Comparison of ENCODE assay signal across 14 mouse cellular contexts in the genomic region with DNA sequence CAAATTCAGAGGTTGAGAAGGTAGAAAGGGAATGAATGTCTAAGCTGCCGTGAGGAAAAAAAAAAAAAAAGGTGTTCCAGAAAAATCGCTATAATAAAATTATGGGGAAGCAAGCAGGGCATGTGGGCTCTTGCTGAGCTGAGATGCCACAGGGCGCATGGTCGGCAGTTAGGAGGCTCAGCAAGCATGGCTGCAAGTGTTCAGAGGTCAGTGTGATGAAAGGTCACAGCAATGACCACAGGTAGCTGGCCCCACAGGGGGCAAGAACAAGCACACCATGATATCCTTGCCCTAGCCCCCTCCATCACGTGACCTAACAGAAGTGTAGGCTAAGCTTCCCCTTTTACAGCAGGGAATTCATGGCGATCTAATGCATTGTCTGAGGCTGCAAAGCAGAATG.
"Had no signal": no experiment of that assay in that cellular context is flagged by ENCODE, and none has a peak within 500 bp of the region (broad histone marks: within the 10 kb centered on the region; RNA-seq: fewer than 3 reads in every experiment).

No protein-coding gene starts in this region.

- H3K27me3 ChIP-seq: intestine, embryonic 15.5 days; limb, embryonic 15.5 days; liver, embryonic 12.5 days; neural tube, embryonic 15.5 days had no signal

- H3K9ac ChIP-seq: intestine, embryonic 15.5 days; limb, embryonic 15.5 days; liver, embryonic 12.5 days; lung, embryonic 14.5 days; neural tube, embryonic 15.5 days had no signal

- H3K4me1 ChIP-seq: intestine, embryonic 15.5 days; limb, embryonic 15.5 days; liver, embryonic 12.5 days; midbrain, embryonic 10.5 days; neural tube, embryonic 15.5 days had no signal

- H3K4me2 ChIP-seq: intestine, embryonic 15.5 days; limb, embryonic 15.5 days; liver, embryonic 12.5 days; lung, embryonic 14.5 days; neural tube, embryonic 15.5 days had no signal

- ATAC-seq: liver, embryonic 12.5 days had no signal

- H3K9me3 ChIP-seq: intestine, embryonic 15.5 days; limb, embryonic 15.5 days; liver, embryonic 12.5 days; midbrain, embryonic 10.5 days; neural tube, embryonic 15.5 days had no signal

- H3K36me3 ChIP-seq: intestine, embryonic 15.5 days; limb, embryonic 15.5 days; liver, embryonic 12.5 days; midbrain, embryonic 10.5 days; neural tube, embryonic 15.5 days had no signal

- DNase-seq: lung, embryonic 14.5 days; lung, postnatal 10 days; lung, postnatal 4 days; midbrain, embryonic 14.5 days; right cerebral cortex, adult 18-20 months; right cerebral cortex, postnatal 25 days; thymus, postnatal 36 days had no signal

- H3K4me3 ChIP-seq: intestine, embryonic 15.5 days; left cerebral cortex, adult 2 months; limb, embryonic 15.5 days; liver, embryonic 12.5 days; midbrain, embryonic 10.5 days; myocyte; neural tube, embryonic 15.5 days had no signal

- H3K27ac ChIP-seq: intestine, embryonic 15.5 days; left cerebral cortex, adult 2 months; limb, embryonic 15.5 days; liver, embryonic 12.5 days; midbrain, embryonic 10.5 days; neural tube, embryonic 15.5 days had no signal
